Mouse (Mus musculus) frontal cortex, postnatal 10 days (tissue): ENCODE measurements at regions not wholly inside any gene's neighbourhood (a gene's known extent, or its start where the extent isn't known, plus 50 kb on each side); places are given as distances from the start of the nearest gene placed in this dataset.

Experiments
- DNase-seq, 2 experiments: peaks; one replicate each; pipeline ENCODE4 v3.0.0; 2022; ENCODE audit warnings: low spot score in 2 of 2, mixed read lengths in 1 of 2

- peak in 1 of 2 experiments; percentile 16 for DNase-seq
These were observed 162.6 kb downstream of the Inhbb start for GRCm38 (mm10) chr1:119259455-119259854.

GRCm38 (mm10) chr1:119256769-119257168 is 165.3 kb downstream of the Inhbb start:
- peak; percentile 73 to 84 for DNase-seq

- DNase-seq: no peak
These were observed 166.0 kb downstream of the Inhbb start for GRCm38 (mm10) chr1:119256097-119256473.

- peak; percentile 16 to 25 for DNase-seq
These were observed 166.5 kb downstream of the Inhbb start for GRCm38 (mm10) chr1:119255386-119256096.

GRCm38 (mm10) chr1:119254928-119255327 is 167.1 kb downstream of the Inhbb start:
- DNase-seq: no peak

GRCm38 (mm10) chr1:119253371-119253851 is 168.6 kb downstream of the Inhbb start:
- no peak for DNase-seq

GRCm38 (mm10) chr1:119252403-119252802 is 169.6 kb downstream of the Inhbb start:
- no peak for DNase-seq

GRCm38 (mm10) chr1:119251741-119252140 is 170.3 kb downstream of the Inhbb start:
- DNase-seq: no peak

GRCm38 (mm10) chr1:119248776-119249495 is 173.1 kb downstream of the Inhbb start:
- no peak for DNase-seq

GRCm38 (mm10) chr1:119247117-119247516 is 174.9 kb downstream of the Inhbb start:
- no peak for DNase-seq

- no peak for DNase-seq
These were observed 183.6 kb downstream of the Inhbb start for GRCm38 (mm10) chr1:119238463-119238862.

GRCm38 (mm10) chr1:119236787-119237186 is 183.4 kb upstream of the Gli2 start:
- no peak for DNase-seq

GRCm38 (mm10) chr1:119234449-119234848 is 181.0 kb upstream of the Gli2 start:
- DNase-seq: no peak

- DNase-seq: no peak
These were observed 173.6 kb upstream of the Gli2 start for GRCm38 (mm10) chr1:119226996-119227395.

GRCm38 (mm10) chr1:119223876-119224275 is 170.5 kb upstream of the Gli2 start:
- DNase-seq: no peak

GRCm38 (mm10) chr1:119221901-119222300 is 168.5 kb upstream of the Gli2 start:
- no peak for DNase-seq

GRCm38 (mm10) chr1:119221012-119221411 is 167.6 kb upstream of the Gli2 start:
- no peak for DNase-seq

- no peak for DNase-seq
These were observed 166.4 kb upstream of the Gli2 start for GRCm38 (mm10) chr1:119219817-119220216.

GRCm38 (mm10) chr1:119217387-119217786 is 164.0 kb upstream of the Gli2 start:
- no peak for DNase-seq

GRCm38 (mm10) chr1:119209607-119210007 is 156.2 kb upstream of the Gli2 start:
- DNase-seq: no peak

- DNase-seq: no peak
These were observed 149.0 kb upstream of the Gli2 start for GRCm38 (mm10) chr1:119202456-119202855.

GRCm38 (mm10) chr1:119197415-119197700 is 143.9 kb upstream of the Gli2 start:
- no peak for DNase-seq

- DNase-seq: no peak
These were observed 143.4 kb upstream of the Gli2 start for GRCm38 (mm10) chr1:119196674-119197414.
